Mouse (Mus musculus): ENCODE results near the gene Gm10718.
"Not testable (repeated sequence)": the region's sequence is repeated elsewhere in the genome, so short reads cannot be mapped to it uniquely, and the experiment has no call there.

DNA sequence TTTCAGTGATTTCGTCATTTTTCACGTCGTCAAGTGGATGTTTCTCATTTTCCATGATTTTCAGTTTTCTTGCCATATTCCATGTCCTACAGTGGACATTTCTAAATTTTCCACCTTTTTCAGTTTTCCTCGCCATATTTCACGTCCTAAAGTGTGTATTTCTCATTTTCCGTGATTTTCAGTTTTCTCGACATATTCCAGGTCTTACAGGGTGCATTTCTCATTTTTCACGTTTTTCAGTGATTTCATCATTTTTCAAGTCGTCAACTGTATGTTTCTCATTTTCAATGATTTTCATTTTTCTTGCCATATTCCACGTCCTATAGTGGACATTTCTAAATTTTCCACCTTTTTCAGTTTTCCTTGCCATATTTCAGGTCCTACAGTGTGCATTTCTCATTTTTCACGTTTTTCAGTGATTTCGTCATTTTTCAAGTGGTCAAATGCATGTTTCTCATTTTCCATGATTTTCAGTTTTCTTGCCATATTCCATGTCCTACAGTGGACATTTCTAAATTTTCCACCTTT, 22.8 kb upstream of the Gm10718 start, which contains the start of gene Gm10722:
- not testable (repeated sequence) for TF ChIP-seq CTCF (IDR thresholded peaks at IDR 0.05; ENCODE audit: low read depth, low read length); POLR2A (IDR thresholded peaks at IDR 0.05; ENCODE audit: borderline replicate concordance, low read depth, low read length)
